Mouse (Mus musculus) kidney, adult 2 months (tissue): ENCODE data around the gene Pde6h.

ENCODE experiments used
- CTCF ChIP-seq: fragments of 200-500 bp; conservative IDR thresholded peaks from 2 replicates; pipeline ENCODE4 v1.5.1; 2011; ENCODE audit warnings: low read depth, mild to moderate bottlenecking, control low read depth, low read length, moderate library complexity, mixed read lengths; ENCODE audit not compliant: insufficient read depth, insufficient read length
- POLR2A ChIP-seq: fragments of 200-500 bp; IDR thresholded peaks from one replicate; pipeline ENCODE4 v1.6.1; 2011; ENCODE audit warnings: low read depth, low read length, control low read depth

DNA sequence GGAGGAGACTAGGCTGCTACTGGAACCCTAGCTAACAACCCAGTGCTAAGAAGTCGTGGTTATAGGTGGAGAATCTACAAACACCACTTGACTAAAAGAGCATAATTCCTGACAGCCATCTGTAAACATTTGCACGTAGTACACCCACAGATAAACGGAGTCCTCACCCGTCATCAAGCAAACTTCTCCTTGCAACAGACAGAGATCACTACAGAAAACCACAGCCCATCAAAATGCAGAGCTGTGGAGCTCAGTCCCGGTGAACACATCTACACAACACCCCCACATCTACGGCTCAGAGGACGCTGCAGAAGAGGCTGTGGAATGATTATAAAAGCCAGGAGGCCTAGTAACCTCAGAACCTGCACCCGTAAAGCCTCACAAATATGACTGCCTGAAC, 20.9 kb downstream of the Pde6h start:
- TF ChIP-seq CTCF (no peak), POLR2A (no peak)
